Mouse (Mus musculus) midbrain, embryonic 12.5 days (tissue): ENCODE data around the gene Prss28. TPM values are rescaled to one million over a fixed set of nuclear protein-coding genes. Genes with fewer than 3 reads are reported as not detected.

Experiments
- ATAC-seq: fragments of 200-750 bp; cut with Nextera tagmentation; 2 replicates; pipeline ENCODE4 v1.8.0; 2017; ENCODE audit warnings: low read depth, moderate TSS enrichment, moderate library complexity; ENCODE audit not compliant: low FRiP score
- H3K27ac ChIP-seq: fragments of 300-500 bp; sonication (generic); replicated peaks from 2 replicates; pipeline ENCODE4 v1.5.1; 2016; ENCODE audit warnings: mild to moderate bottlenecking
- H3K27me3 ChIP-seq: fragments of 300-500 bp; sonication (generic); 2 replicates; pipeline ENCODE4 v1.6.1; 2016; ENCODE audit warnings: mild to moderate bottlenecking
- H3K36me3 ChIP-seq: fragments of 300-500 bp; sonication (generic); 2 replicates; pipeline ENCODE4 v1.6.1; 2016
- H3K4me1 ChIP-seq: fragments of 300-500 bp; sonication (generic); 2 replicates; pipeline ENCODE4 v1.6.1; 2016
- H3K4me2 ChIP-seq: fragments of 300-500 bp; sonication (generic); replicated peaks from 2 replicates; pipeline ENCODE4 v1.6.1; 2016; ENCODE audit warnings: mild to moderate bottlenecking, moderate library complexity
- H3K4me3 ChIP-seq: fragments of 300-500 bp; sonication (generic); 2 replicates; pipeline ENCODE4 v1.5.1; 2016; ENCODE audit warnings: mild to moderate bottlenecking
- H3K9ac ChIP-seq: fragments of 300-500 bp; sonication (generic); replicated peaks from 2 replicates; pipeline ENCODE4 v1.6.1; 2016; ENCODE audit warnings: mild to moderate bottlenecking, moderate library complexity
- H3K9me3 ChIP-seq: fragments of 300-500 bp; sonication (generic); 2 replicates; pipeline ENCODE4 v1.6.1; 2016; ENCODE audit warnings: mild to moderate bottlenecking
- WGBS: fragments of 180-500 bp; shearing (Covaris S2); methylation state at CpG from one replicate; pipeline ENCODE4 v1.1.7; 2016; 5-methylcytosine and 5-hydroxymethylcytosine counted together
- polyA plus RNA-seq: library from polyadenylated mRNA; unstranded; fragments of >200 nt; fragmentation: Nextera tagmentation; extraction: Ambion mirVana; gene quantifications from 2 replicates; pipeline ENCODE4 v1.2.1, GENCODE M21; 2016

Prss28 gene
- polyA plus RNA-seq, 1 experiment from 2014 or later = not detected

GRCm38 (mm10) chr17:25290411-25290810 is 18.0 kb upstream of the Prss28 start:
- H3K9me3 ChIP-seq = no peaks in the 10 kb centered on the region
- H3K9ac ChIP-seq = no peak overlapping the region
- no peak overlapping the region for H3K27ac ChIP-seq
- H3K4me3 ChIP-seq = no peak overlapping the region
- no peaks in the 10 kb centered on the region for H3K4me1 ChIP-seq
- no peak overlapping the region for H3K4me2 ChIP-seq
- no peak for ATAC-seq
- WGBS = 22% methylated on average over 4 of the region's 4 CpGs
- no peaks in the 10 kb centered on the region for H3K36me3 ChIP-seq
- no peaks in the 10 kb centered on the region for H3K27me3 ChIP-seq

- H3K36me3 ChIP-seq = no peaks in the 10 kb centered on the region
- no peak overlapping the region for H3K4me3 ChIP-seq
- 82% methylated on average over 5 of the region's 5 CpGs for WGBS
- ATAC-seq = no peak
- no peak overlapping the region for H3K27ac ChIP-seq
- no peak overlapping the region for H3K9ac ChIP-seq
- no peaks in the 10 kb centered on the region for H3K4me1 ChIP-seq
- H3K4me2 ChIP-seq = no peak overlapping the region
- H3K27me3 ChIP-seq = no peaks in the 10 kb centered on the region
- H3K9me3 ChIP-seq = no peaks in the 10 kb centered on the region
These were observed 15.0 kb upstream of the Prss28 start for GRCm38 (mm10) chr17:25293495-25293894.

GRCm38 (mm10) chr17:25294111-25294510 is 14.3 kb upstream of the Prss28 start:
- no peak for ATAC-seq
- H3K4me2 ChIP-seq = no peak overlapping the region

DNA sequence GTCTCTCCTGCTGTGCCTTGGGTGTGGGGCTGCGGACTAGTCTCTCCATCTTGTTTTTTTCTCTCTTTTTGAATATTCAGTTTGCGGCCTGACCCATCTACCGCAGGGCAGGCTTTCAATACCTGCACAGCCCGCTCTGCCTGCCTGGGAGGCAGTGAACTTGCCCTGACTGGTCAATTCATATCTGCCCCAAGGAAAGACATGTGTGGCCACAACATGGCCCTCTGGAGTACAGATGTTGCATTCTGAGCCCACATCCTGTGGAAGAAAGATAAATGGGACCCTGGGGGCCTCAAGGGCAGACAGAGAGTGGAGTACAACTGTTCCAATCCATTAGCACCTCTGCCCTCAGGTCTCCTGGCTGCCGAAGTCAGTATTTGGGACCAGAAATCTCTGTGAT is 10.4 kb upstream of the Prss28 start, which contains the start of gene Prss34:
Gene Prss34 (plus strand): TSS at position 301 of the 400 bp plus-strand sequence.
- no peaks in the 10 kb centered on the region for H3K27me3 ChIP-seq
- no peaks in the 10 kb centered on the region for H3K36me3 ChIP-seq
- H3K27ac ChIP-seq = no peak within 1 kb of the TSS
- H3K9ac ChIP-seq = no peak within 1 kb of the TSS
- H3K9me3 ChIP-seq = no peaks in the 10 kb centered on the region
- H3K4me1 ChIP-seq = no peaks in the 10 kb centered on the region
- H3K4me2 ChIP-seq = no peak within 1 kb of the TSS
- ATAC-seq = no peak
- WGBS = 88% methylated on average over 5 of the region's 5 CpGs
- H3K4me3 ChIP-seq = no peak within 1 kb of the TSS

More at GRCm38 (mm10) chr17:25294111-25294510, 14.3 kb upstream of the Prss28 start:
- no peaks in the 10 kb centered on the region for H3K27me3 ChIP-seq
- H3K9ac ChIP-seq = no peak overlapping the region
- no peaks in the 10 kb centered on the region for H3K4me1 ChIP-seq
- H3K9me3 ChIP-seq = no peaks in the 10 kb centered on the region
- H3K27ac ChIP-seq = no peak overlapping the region
- no peaks in the 10 kb centered on the region for H3K36me3 ChIP-seq
- no peak overlapping the region for H3K4me3 ChIP-seq
- WGBS = 69% methylated on average over 1 of the region's 1 CpGs

GRCm38 (mm10) chr17:25318354-25318753 is 9.9 kb downstream of the Prss28 start, which contains the start of gene Prss29:
Gene Prss29, plus strand, starts transcription at chr17:25318654.
- H3K27ac ChIP-seq = no peak within 1 kb of the TSS
- no peak for ATAC-seq
- no peaks in the 10 kb centered on the region for H3K9me3 ChIP-seq
- 74% methylated on average over 5 of the region's 5 CpGs for WGBS
- 0 out of 2 replicates have a peak, but pooled peaks cover under 1% of the 10 kb centered on the region for H3K27me3 ChIP-seq
- H3K4me1 ChIP-seq = no peaks in the 10 kb centered on the region
- no peak within 1 kb of the TSS for H3K9ac ChIP-seq
- no peak within 1 kb of the TSS for H3K4me2 ChIP-seq
- no peak within 1 kb of the TSS for H3K4me3 ChIP-seq
- H3K36me3 ChIP-seq = no peaks in the 10 kb centered on the region

DNA sequence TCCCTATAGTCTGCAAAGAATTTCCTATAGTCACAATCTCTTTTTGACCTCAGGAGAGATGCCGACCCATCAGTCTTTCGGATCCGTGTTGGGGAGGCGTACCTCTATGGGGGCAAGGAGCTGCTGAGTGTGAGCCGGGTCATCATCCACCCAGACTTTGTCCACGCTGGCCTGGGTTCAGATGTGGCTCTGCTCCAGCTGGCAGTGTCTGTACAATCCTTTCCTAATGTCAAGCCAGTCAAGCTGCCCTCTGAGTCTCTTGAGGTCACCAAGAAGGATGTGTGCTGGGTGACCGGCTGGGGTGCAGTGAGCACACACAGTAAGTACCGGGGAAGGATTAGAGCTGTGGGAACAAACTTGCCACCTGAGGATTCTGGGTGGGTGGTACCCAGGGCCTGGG is 12.4 kb downstream of the Prss28 start:
- Histone ChIP-seq H3K27me3 (peaks cover 7% of the 10 kb centered on the region; the same call in 1 of the 2 replicates), H3K9me3 (no peaks in the 10 kb centered on the region), H3K36me3 (no peaks in the 10 kb centered on the region), H3K4me2 (no peak overlapping the region), H3K9ac (no peak overlapping the region), H3K27ac (no peak overlapping the region), H3K4me1 (no peaks in the 10 kb centered on the region), H3K4me3 (no peak overlapping the region)
- no peak for ATAC-seq
- WGBS = 91% methylated on average over 8 of the region's 8 CpGs

- no peak overlapping the region for H3K4me3 ChIP-seq
- no peaks in the 10 kb centered on the region for H3K9me3 ChIP-seq
- no peaks in the 10 kb centered on the region for H3K36me3 ChIP-seq
- no peaks in the 10 kb centered on the region for H3K4me1 ChIP-seq
- ATAC-seq = no peak
- no peak overlapping the region for H3K27ac ChIP-seq
- WGBS = 22% methylated on average over 2 of the region's 2 CpGs
- no peak overlapping the region for H3K4me2 ChIP-seq
- no peak overlapping the region for H3K9ac ChIP-seq
- H3K27me3 ChIP-seq = peaks cover 7% of the 10 kb centered on the region; the same call in 1 of the 2 replicates
These were observed 14.5 kb downstream of the Prss28 start for GRCm38 (mm10) chr17:25322930-25323329.

DNA sequence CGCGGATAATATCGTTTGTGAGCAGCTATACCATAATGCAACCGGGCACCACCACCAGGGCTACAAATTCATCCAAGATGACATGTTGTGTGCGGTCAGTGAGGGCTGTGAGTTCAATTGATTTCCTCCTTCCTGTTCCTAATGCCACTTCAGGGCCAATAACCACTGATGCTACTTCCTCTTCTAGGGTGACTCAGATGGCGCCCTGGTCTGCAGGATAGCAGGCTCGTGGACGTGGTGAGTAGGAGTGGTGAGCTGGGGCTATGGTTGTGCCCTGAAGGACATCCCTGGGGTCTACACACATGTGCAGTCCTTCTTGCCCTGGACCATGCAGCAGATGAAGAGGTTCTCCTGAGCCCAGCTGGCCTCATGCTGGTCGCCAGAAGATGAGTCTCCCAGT is 23.9 kb downstream of the Prss28 start:
- H3K4me2 ChIP-seq = no peak overlapping the region
- 79% methylated on average over 9 of the region's 9 CpGs for WGBS
- no peaks in the 10 kb centered on the region for H3K9me3 ChIP-seq
- H3K9ac ChIP-seq = no peak overlapping the region; the same call in 1 of the 2 replicates
- no peak overlapping the region for H3K27ac ChIP-seq
- no peak overlapping the region for H3K4me3 ChIP-seq
- H3K4me1 ChIP-seq = no peaks in the 10 kb centered on the region
- H3K36me3 ChIP-seq = no peaks in the 10 kb centered on the region
- no peak for ATAC-seq
- H3K27me3 ChIP-seq = peaks cover 19% of the 10 kb centered on the region

GRCm38 (mm10) chr17:25333943-25334342 is 25.5 kb downstream of the Prss28 start:
- H3K9me3 ChIP-seq = no peaks in the 10 kb centered on the region
- no peak for ATAC-seq
- no peak overlapping the region for H3K4me2 ChIP-seq
- H3K4me1 ChIP-seq = no peaks in the 10 kb centered on the region
- H3K36me3 ChIP-seq = no peaks in the 10 kb centered on the region
- H3K27me3 ChIP-seq = peaks cover 19% of the 10 kb centered on the region
- 2% methylated on average over 8 of the region's 8 CpGs for WGBS
- H3K27ac ChIP-seq = no peak overlapping the region
- H3K9ac ChIP-seq = no peak overlapping the region
- H3K4me3 ChIP-seq = no peak overlapping the region

DNA sequence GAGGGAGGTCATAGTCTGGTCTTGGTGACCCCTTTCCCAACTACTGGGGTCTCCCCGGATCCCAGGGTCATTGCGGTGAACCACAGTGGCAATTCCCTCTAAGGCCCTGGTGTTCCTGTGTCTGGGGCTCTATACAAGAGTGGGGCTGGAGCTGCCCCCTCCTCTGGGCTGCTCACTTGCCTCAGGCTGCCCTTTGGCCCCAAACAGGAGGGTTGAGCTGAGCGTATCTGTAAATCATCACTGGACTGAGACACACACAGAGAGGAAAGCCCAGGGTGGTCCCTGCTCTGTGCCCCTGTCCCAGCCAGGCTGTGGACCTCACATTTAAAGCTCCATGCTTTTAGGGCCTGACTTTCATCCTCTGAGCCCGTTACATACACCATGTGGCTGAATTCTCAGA is 29.8 kb downstream of the Prss28 start:
- Histone ChIP-seq H3K27ac (no peak overlapping the region), H3K9me3 (no peaks in the 10 kb centered on the region), H3K27me3 (peaks cover 11% of the 10 kb centered on the region), H3K4me3 (no peak overlapping the region), H3K4me1 (no peaks in the 10 kb centered on the region), H3K4me2 (no peak overlapping the region), H3K9ac (no peak overlapping the region), H3K36me3 (no peaks in the 10 kb centered on the region)
- WGBS = 82% methylated on average over 4 of the region's 4 CpGs
- ATAC-seq = no peak

GRCm38 (mm10) chr17:25340003-25340402 is 31.6 kb downstream of the Prss28 start:
- no peak overlapping the region for H3K9ac ChIP-seq
- WGBS = 88% methylated on average over 6 of the region's 6 CpGs

GRCm38 (mm10) chr17:25341490-25341889 is 33.0 kb downstream of the Prss28 start:
- no peak overlapping the region for H3K9ac ChIP-seq
- H3K36me3 ChIP-seq = no peaks in the 10 kb centered on the region
- H3K27ac ChIP-seq = no peak overlapping the region
- H3K4me3 ChIP-seq = no peak overlapping the region
- no peaks in the 10 kb centered on the region for H3K4me1 ChIP-seq
- WGBS = 63% methylated on average over 3 of the region's 3 CpGs
- H3K9me3 ChIP-seq = no peaks in the 10 kb centered on the region
- H3K27me3 ChIP-seq = no peaks in the 10 kb centered on the region; the same call in 1 of the 2 replicates
- no peak for ATAC-seq
- H3K4me2 ChIP-seq = no peak overlapping the region

More at GRCm38 (mm10) chr17:25340003-25340402, 31.6 kb downstream of the Prss28 start:
- Histone ChIP-seq H3K27me3 (peaks cover under 1% of the 10 kb centered on the region; the same call in 1 of the 2 replicates), H3K27ac (no peak overlapping the region), H3K9me3 (no peaks in the 10 kb centered on the region), H3K4me1 (no peaks in the 10 kb centered on the region), H3K36me3 (no peaks in the 10 kb centered on the region), H3K4me3 (no peak overlapping the region), H3K4me2 (no peak overlapping the region)
- no peak for ATAC-seq

GRCm38 (mm10) chr17:25345462-25345861 is 37.0 kb downstream of the Prss28 start, which contains the start of gene Tpsab1:
Gene Tpsab1, minus strand, starts transcription at chr17:25345562.
- no peaks in the 10 kb centered on the region for H3K27me3 ChIP-seq
- no peak for ATAC-seq
- no peaks in the 10 kb centered on the region for H3K9me3 ChIP-seq
- H3K4me3 ChIP-seq = no peak within 1 kb of the TSS
- 93% methylated on average over 4 of the region's 4 CpGs for WGBS
- no peak within 1 kb of the TSS for H3K9ac ChIP-seq
- no peaks in the 10 kb centered on the region for H3K4me1 ChIP-seq
- H3K27ac ChIP-seq = no peak within 1 kb of the TSS
- H3K36me3 ChIP-seq = no peaks in the 10 kb centered on the region
- no peak within 1 kb of the TSS for H3K4me2 ChIP-seq
